Mouse (Mus musculus): ENCODE results near the gene Kif5c. TPM values are rescaled to one million over a fixed set of nuclear protein-coding genes. Genes with fewer than 3 reads are reported as not detected.

Gene Kif5c
- total and polyA plus RNA-seq, 2 experiments from 2014 or later, result 170 to 328 TPM

DNA sequence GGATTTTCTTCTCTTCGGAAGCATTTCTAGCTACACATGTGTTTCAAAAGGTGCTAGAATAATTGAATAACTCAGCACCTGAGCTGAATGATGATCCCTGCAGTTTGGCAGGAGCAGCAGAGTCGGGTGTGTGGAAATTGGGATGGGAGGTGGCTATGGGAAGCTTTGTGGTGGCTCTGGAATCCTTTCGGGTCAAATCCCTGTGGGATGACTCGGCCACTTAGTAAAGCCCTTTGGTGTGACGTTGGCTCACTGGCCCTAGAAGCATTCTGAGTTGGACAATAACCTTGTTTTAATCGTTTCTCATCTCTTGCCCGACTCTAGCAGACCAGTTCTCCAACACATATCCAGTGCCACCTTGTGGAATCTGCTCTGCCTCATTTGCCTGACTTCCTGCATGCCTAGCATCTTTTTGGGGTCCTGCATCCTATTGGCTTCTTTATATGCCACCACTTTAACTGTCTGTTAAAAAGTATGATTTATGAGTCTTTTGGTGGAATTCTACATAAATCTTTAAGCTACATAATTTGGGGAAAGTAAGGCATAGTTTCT, 93.3 kb downstream of the Kif5c start:
- H3K36me3 ChIP-seq (ENCODE audit: insufficient read depth, low read length), result peaks cover 22% of the 10 kb centered on the region
- no peak overlapping the region for H3K27ac ChIP-seq (ENCODE audit: low read depth, low read length)

DNA sequence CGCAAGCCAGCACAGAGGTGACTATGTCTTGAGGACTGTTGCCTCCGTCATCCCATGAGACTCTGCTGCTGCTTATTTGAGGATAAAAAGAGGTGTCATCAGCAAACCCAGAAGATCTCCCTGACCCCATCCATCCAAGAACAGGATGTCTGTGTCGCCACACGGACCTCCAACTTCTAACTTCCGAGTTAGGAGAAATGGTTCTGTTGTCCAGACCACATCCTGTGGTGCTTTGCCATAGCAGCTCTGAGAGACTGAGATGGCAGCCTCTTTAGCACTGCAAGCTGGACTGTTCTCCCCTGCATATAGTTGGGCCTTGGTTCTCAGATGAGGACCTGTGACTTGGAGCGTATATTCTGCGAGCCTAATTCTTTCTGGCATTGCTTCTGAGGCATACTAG, 97.4 kb downstream of the Kif5c start:
- Histone ChIP-seq H3K9ac (replicated peaks; ENCODE audit: low read length, poor library complexity, severe bottlenecking) (no peak overlapping the region), H3K36me3 (ENCODE audit: insufficient read depth, low read length) (peaks cover 6% of the 10 kb centered on the region; the same call in 1 of the 2 replicates), H3K27ac (ENCODE audit: low read depth, low read length) (no peak overlapping the region), H3K4me3 (ENCODE audit: low read depth, low read length) (no peak overlapping the region), H3K4me1 (ENCODE audit: insufficient read depth, low read length) (peaks cover 6% of the 10 kb centered on the region; the same call in 1 of the 2 replicates), H3K9me3 (ENCODE audit: low read length) (no peaks in the 10 kb centered on the region), H3K4me2 (ENCODE audit: low read depth, low read length, poor library complexity, severe bottlenecking) (no peak overlapping the region), H3K27me3 (ENCODE audit: insufficient read depth, low read length) (no peaks in the 10 kb centered on the region)
- DNase-seq (ENCODE audit: low spot score) (no peak), ATAC-seq (ENCODE audit: low FRiP score) (no peak)
- no peak for TF ChIP-seq CTCF (IDR thresholded peaks at IDR 0.05)
- 95% methylated on average over 7 of the region's 7 CpGs for WGBS

More for the DNA sequence above, 93.3 kb downstream of the Kif5c start:
- no peak for DNase-seq (ENCODE audit: low spot score)
- 51% methylated on average over 7 of the region's 7 CpGs for WGBS
- no peaks in the 10 kb centered on the region for H3K27me3 ChIP-seq (ENCODE audit: insufficient read depth, low read length)
- H3K4me2 ChIP-seq (ENCODE audit: low read depth, low read length, poor library complexity, severe bottlenecking), result no peak overlapping the region
- no peaks in the 10 kb centered on the region for H3K9me3 ChIP-seq (ENCODE audit: low read length)
- H3K4me1 ChIP-seq (ENCODE audit: insufficient read depth, low read length), result no peaks in the 10 kb centered on the region
- no peak for ATAC-seq (ENCODE audit: low FRiP score)
- H3K9ac ChIP-seq (replicated peaks; ENCODE audit: low read length, poor library complexity, severe bottlenecking), result peak overlapping the region; percentile 24; the same call in 1 of the 2 replicates
- TF ChIP-seq CTCF (IDR thresholded peaks at IDR 0.05), result peak; percentile 68
- no peak overlapping the region for H3K4me3 ChIP-seq (ENCODE audit: low read depth, low read length)

- no peak overlapping the region for H3K4me3 ChIP-seq (ENCODE audit: low read depth, low read length)
- H3K27me3 ChIP-seq (ENCODE audit: insufficient read depth, low read length), result no peaks in the 10 kb centered on the region
- ATAC-seq (ENCODE audit: low FRiP score) (no peak), DNase-seq (ENCODE audit: low spot score) (no peak)
- H3K9me3 ChIP-seq (ENCODE audit: low read length), result no peaks in the 10 kb centered on the region
- H3K9ac ChIP-seq (replicated peaks; ENCODE audit: low read length, poor library complexity, severe bottlenecking), result no peak overlapping the region
- peaks cover 5% of the 10 kb centered on the region; the same call in 1 of the 2 replicates for H3K36me3 ChIP-seq (ENCODE audit: insufficient read depth, low read length)
- TF ChIP-seq CTCF (IDR thresholded peaks at IDR 0.05), result no peak
- H3K4me2 ChIP-seq (ENCODE audit: low read depth, low read length, poor library complexity, severe bottlenecking), result no peak overlapping the region
- 92% methylated on average over 18 of the region's 18 CpGs for WGBS
- peaks cover 6% of the 10 kb centered on the region; the same call in 1 of the 2 replicates for H3K4me1 ChIP-seq (ENCODE audit: insufficient read depth, low read length)
- H3K27ac ChIP-seq (ENCODE audit: low read depth, low read length), result no peak overlapping the region
These were observed 98.5 kb downstream of the Kif5c start for GRCm38 (mm10) chr2:49717437-49718116.

DNA sequence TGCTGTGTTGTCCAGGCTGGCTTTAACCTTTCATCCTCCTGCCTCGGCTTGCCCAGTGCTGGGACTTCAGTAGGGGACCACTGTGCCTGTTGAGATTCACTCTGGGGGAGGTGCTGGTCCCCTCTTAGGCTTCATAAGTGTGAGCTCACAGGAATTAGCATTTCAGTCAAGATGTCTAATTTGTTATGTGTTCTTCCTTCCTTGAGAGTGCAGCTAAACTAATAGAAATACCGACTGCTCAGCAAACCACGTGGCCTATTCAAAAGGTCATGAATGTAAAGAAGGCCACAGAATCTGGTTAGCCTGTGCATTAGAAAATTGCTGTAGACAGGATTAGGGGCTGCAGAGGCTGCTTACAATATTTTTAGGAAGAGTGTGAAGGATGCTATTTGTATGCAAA, 99.4 kb downstream of the Kif5c start:
- Histone ChIP-seq H3K36me3 (ENCODE audit: insufficient read depth, low read length) (peaks cover 12% of the 10 kb centered on the region), H3K9ac (replicated peaks; ENCODE audit: low read length, poor library complexity, severe bottlenecking) (no peak overlapping the region), H3K27ac (ENCODE audit: low read depth, low read length) (no peak overlapping the region), H3K4me2 (ENCODE audit: low read depth, low read length, poor library complexity, severe bottlenecking) (no peak overlapping the region), H3K4me3 (ENCODE audit: low read depth, low read length) (no peak overlapping the region), H3K27me3 (ENCODE audit: insufficient read depth, low read length) (no peaks in the 10 kb centered on the region), H3K9me3 (ENCODE audit: low read length) (no peaks in the 10 kb centered on the region), H3K4me1 (ENCODE audit: insufficient read depth, low read length) (peaks cover 6% of the 10 kb centered on the region; the same call in 1 of the 2 replicates)
- WGBS, result 9% methylated on average over 3 of the region's 3 CpGs
- DNase-seq (ENCODE audit: low spot score), result no peak
- no peak for ATAC-seq (ENCODE audit: low FRiP score)
- no peak for TF ChIP-seq CTCF (IDR thresholded peaks at IDR 0.05)

- H3K4me1 ChIP-seq (ENCODE audit: insufficient read depth, low read length), result peaks cover 6% of the 10 kb centered on the region; the same call in 1 of the 2 replicates
These were observed 100.1 kb downstream of the Kif5c start for GRCm38 (mm10) chr2:49718935-49719850.

More at GRCm38 (mm10) chr2:49718935-49719850, 100.1 kb downstream of the Kif5c start:
- DNase-seq (ENCODE audit: low spot score) (no peak), ATAC-seq (ENCODE audit: low FRiP score) (no peak)
- Histone ChIP-seq H3K27me3 (ENCODE audit: insufficient read depth, low read length) (no peaks in the 10 kb centered on the region), H3K9ac (replicated peaks; ENCODE audit: low read length, poor library complexity, severe bottlenecking) (no peak overlapping the region), H3K27ac (ENCODE audit: low read depth, low read length) (peak overlapping the region; percentile 55), H3K9me3 (ENCODE audit: low read length) (no peaks in the 10 kb centered on the region), H3K36me3 (ENCODE audit: insufficient read depth, low read length) (peaks cover 19% of the 10 kb centered on the region), H3K4me2 (ENCODE audit: low read depth, low read length, poor library complexity, severe bottlenecking) (no peak overlapping the region), H3K4me3 (ENCODE audit: low read depth, low read length) (no peak overlapping the region)
- no peak for TF ChIP-seq CTCF (IDR thresholded peaks at IDR 0.05)
- 14% methylated on average over 8 of the region's 8 CpGs for WGBS

All from midbrain, postnatal 0 days (tissue).